Mouse (Mus musculus): ENCODE measurements around the gene Tm4sf20. TPM values are rescaled to one million over a fixed set of nuclear protein-coding genes. Genes with fewer than 3 reads are reported as not detected.

Tm4sf20 gene
- polyA plus RNA-seq, 1 experiment from 2014 or later, result not detected

DNA sequence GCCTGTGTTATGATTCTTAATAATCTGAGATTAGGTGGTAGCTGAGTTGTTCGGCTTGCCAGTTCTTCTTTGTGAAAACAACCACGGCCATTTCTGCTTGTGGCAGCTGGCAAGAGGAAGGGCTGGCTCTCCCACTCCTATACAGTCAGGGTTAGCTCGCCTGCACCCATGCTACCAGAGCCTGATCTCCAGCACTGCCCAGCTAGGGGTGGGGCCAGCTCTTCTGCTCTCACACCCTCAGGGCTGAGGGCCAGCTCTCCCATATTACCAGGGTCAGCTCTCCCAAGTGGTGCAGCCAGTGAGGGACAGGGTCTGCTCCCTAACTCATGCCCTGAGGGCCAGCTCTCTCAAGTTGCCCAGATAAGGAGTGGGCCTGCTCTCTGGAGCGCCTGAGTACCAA, 4.2 kb upstream of the Tm4sf20 start:
- Histone ChIP-seq H3K36me3 (no peaks in the 10 kb centered on the region), H3K4me3 (no peak overlapping the region), H3K4me1 (no peaks in the 10 kb centered on the region), H3K9me3 (replicated peaks) (no peaks in the 10 kb centered on the region), H3K27ac (no peak overlapping the region), H3K27me3 (ENCODE audit: low read depth, poor library complexity, severe bottlenecking) (no peaks in the 10 kb centered on the region)
- 85% methylated on average over 4 of the region's 4 CpGs for WGBS
- no peak for DNase-seq (ENCODE audit: low spot score)

DNA sequence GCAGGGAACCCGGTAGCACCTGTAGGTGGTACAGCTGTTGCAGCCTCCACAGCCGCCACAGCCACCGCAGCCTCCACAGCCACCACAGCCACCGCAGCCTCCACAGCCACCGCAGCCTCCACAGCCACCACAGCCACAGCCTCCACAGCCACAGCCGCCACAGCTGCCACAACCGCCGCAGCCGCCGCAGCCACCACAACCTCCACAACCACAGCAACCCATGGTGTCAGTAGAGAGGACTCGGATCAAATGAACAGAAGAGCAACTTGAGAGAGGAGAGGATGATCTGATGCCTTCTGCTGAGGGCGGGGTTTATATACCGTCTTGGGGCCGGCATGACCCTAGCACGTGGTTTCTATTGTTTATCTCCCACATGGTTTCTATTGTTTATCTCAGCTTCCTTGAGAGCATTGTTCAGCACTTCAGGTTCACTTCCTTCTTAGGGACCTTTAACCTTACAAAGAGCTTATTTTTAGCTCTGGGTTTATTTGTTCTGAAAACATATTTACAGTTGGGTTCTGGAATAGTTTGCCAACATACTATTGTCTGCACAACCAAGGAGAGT, 2.8 kb upstream of the Tm4sf20 start, which contains the start of gene Gm47791:
Gm47791 (minus strand) TSS at position 222 of the 565 bp plus-strand sequence.
- Histone ChIP-seq H3K27me3 (ENCODE audit: low read depth, poor library complexity, severe bottlenecking) (no peaks in the 10 kb centered on the region), H3K36me3 (no peaks in the 10 kb centered on the region), H3K27ac (no peak within 1 kb of the TSS), H3K4me1 (no peaks in the 10 kb centered on the region), H3K9me3 (replicated peaks) (no peaks in the 10 kb centered on the region), H3K4me3 (no peak within 1 kb of the TSS)
- WGBS, result 92% methylated on average over 14 of the region's 15 CpGs
- DNase-seq (ENCODE audit: low spot score), result no peak

DNA sequence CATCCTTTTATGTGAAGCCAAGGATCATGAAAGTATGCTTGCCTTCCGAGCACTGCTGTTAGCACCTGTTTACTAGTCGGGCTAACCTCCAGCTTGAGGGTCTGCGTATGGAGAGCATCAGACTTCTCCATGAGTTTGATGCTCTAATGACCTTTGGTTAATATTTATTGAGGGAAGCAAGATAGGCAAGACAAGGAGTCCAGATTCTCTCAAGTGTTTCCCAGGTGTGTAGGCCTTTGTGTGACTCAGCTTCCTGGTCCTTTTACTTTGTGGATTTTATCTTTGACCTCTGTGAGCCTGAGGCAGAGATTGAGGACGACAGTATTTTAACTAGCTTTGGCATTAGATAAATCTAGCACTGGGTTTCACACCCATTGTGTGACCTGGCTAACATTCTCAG, 1.6 kb downstream of the Tm4sf20 start:
- H3K36me3 ChIP-seq, result peaks cover 8% of the 10 kb centered on the region
- H3K4me3 ChIP-seq, result no peak overlapping the region
- no peak for DNase-seq (ENCODE audit: low spot score)
- H3K9me3 ChIP-seq (replicated peaks), result no peaks in the 10 kb centered on the region
- no peaks in the 10 kb centered on the region for H3K4me1 ChIP-seq
- WGBS, result 81% methylated on average over 4 of the region's 4 CpGs
- H3K27ac ChIP-seq, result no peak overlapping the region
- H3K27me3 ChIP-seq (ENCODE audit: low read depth, poor library complexity, severe bottlenecking), result no peaks in the 10 kb centered on the region

GRCm38 (mm10) chr1:82766227-82766626, 2.0 kb downstream of the Tm4sf20 start:
- Histone ChIP-seq H3K4me1 (no peaks in the 10 kb centered on the region), H3K27ac (no peak overlapping the region), H3K36me3 (peaks cover 10% of the 10 kb centered on the region), H3K27me3 (ENCODE audit: low read depth, poor library complexity, severe bottlenecking) (no peaks in the 10 kb centered on the region), H3K4me3 (no peak overlapping the region), H3K9me3 (replicated peaks) (no peaks in the 10 kb centered on the region)
- DNase-seq (ENCODE audit: low spot score), result no peak
- WGBS, result 78% methylated on average over 1 of the region's 1 CpGs

DNA sequence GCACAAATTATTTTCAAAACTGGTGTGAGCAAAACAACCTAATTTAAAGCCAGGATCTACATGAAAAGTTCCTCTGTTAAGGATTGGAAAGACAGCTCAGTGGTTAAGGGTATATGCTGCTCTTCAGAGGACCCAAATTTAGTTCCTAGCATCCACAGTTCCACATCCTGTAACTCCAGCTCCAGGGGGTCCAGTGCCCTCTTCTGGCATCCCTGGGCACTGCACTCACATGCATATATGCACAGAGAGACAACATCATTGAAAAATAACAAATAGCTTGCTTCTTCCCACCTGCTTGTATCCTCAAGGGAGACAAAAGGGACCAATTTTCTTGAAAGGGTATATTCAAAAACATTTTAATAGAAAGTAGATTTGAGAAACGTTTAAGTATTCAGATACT, 6.0 kb downstream of the Tm4sf20 start:
- Histone ChIP-seq H3K4me1 (no peaks in the 10 kb centered on the region), H3K9me3 (replicated peaks) (no peaks in the 10 kb centered on the region), H3K27ac (no peak overlapping the region), H3K27me3 (ENCODE audit: low read depth, poor library complexity, severe bottlenecking) (no peaks in the 10 kb centered on the region), H3K36me3 (peaks cover 17% of the 10 kb centered on the region), H3K4me3 (no peak overlapping the region)
- no peak for DNase-seq (ENCODE audit: low spot score)
- WGBS, result 62% methylated on average over 1 of the region's 1 CpGs

- Histone ChIP-seq H3K36me3 (peaks cover 17% of the 10 kb centered on the region), H3K27ac (no peak overlapping the region), H3K27me3 (ENCODE audit: low read depth, poor library complexity, severe bottlenecking) (no peaks in the 10 kb centered on the region), H3K9me3 (replicated peaks) (no peaks in the 10 kb centered on the region), H3K4me3 (no peak overlapping the region), H3K4me1 (no peaks in the 10 kb centered on the region)
- 91% methylated on average over 8 of the region's 8 CpGs for WGBS
- no peak for DNase-seq (ENCODE audit: low spot score)
Observed at GRCm38 (mm10) chr1:82761454-82762169, 6.6 kb downstream of the Tm4sf20 start.

DNA sequence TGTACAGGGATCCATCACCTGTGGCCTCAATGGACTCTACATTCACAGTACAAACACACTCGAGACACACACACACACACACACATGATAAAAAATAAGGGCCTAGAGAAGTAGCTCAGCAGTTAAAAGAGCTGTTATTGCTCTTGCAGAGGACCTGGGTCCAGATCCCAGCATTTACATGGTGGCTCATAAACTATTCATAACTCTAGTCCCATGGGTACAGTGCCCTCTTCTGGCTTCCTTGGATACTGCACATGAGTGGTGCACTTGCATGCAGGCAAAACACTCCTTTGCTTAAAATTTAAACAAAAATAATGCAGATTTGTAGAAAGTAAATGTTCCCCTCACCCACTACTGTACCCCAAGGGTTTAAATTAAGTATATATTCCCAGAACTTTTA, 8.7 kb downstream of the Tm4sf20 start:
- Histone ChIP-seq H3K4me1 (no peaks in the 10 kb centered on the region), H3K4me3 (no peak overlapping the region)
- DNase-seq (ENCODE audit: low spot score), result no peak

GRCm38 (mm10) chr1:82747714-82748452, 20.4 kb downstream of the Tm4sf20 start:
- H3K27ac ChIP-seq, result no peak overlapping the region
- H3K36me3 ChIP-seq, result peaks cover 48% of the 10 kb centered on the region
- WGBS, result 91% methylated on average over 2 of the region's 2 CpGs
- H3K4me3 ChIP-seq, result no peak overlapping the region
- no peak for DNase-seq (ENCODE audit: low spot score)
- H3K9me3 ChIP-seq (replicated peaks), result no peaks in the 10 kb centered on the region
- no peaks in the 10 kb centered on the region; the same call in 1 of the 2 replicates for H3K4me1 ChIP-seq
- H3K27me3 ChIP-seq (ENCODE audit: low read depth, poor library complexity, severe bottlenecking), result no peaks in the 10 kb centered on the region

More for the DNA sequence above, 8.7 kb downstream of the Tm4sf20 start:
- Histone ChIP-seq H3K27ac (no peak overlapping the region), H3K36me3 (peaks cover 36% of the 10 kb centered on the region), H3K9me3 (replicated peaks) (no peaks in the 10 kb centered on the region), H3K27me3 (ENCODE audit: low read depth, poor library complexity, severe bottlenecking) (no peaks in the 10 kb centered on the region)
- 95% methylated on average over 1 of the region's 1 CpGs for WGBS

DNA sequence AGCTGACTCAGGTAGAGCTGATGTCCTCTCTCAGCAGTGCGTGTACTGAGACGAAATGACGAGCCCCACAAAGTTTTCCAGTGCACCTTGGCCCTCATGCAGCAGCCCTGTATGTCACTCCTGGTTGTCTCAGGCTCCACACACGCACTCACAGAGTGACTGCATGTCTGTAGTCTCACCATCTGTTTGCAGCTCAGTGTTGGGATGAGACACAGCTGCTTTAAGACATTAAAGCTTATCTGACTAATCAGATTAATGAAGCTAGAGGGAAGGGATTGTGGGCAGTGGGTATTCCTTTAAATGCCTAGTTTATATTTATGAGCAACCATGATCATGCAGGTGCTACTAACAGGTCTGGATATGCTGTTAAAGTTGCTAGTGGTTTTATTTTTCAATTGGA, 21.9 kb downstream of the Tm4sf20 start:
- Histone ChIP-seq H3K36me3 (peaks cover 47% of the 10 kb centered on the region), H3K4me3 (no peak overlapping the region), H3K27ac (no peak overlapping the region), H3K9me3 (replicated peaks) (no peaks in the 10 kb centered on the region), H3K4me1 (no peaks in the 10 kb centered on the region; the same call in 1 of the 2 replicates), H3K27me3 (ENCODE audit: low read depth, poor library complexity, severe bottlenecking) (no peaks in the 10 kb centered on the region)
- no peak for DNase-seq (ENCODE audit: low spot score)
- 81% methylated on average over 4 of the region's 4 CpGs for WGBS

DNA sequence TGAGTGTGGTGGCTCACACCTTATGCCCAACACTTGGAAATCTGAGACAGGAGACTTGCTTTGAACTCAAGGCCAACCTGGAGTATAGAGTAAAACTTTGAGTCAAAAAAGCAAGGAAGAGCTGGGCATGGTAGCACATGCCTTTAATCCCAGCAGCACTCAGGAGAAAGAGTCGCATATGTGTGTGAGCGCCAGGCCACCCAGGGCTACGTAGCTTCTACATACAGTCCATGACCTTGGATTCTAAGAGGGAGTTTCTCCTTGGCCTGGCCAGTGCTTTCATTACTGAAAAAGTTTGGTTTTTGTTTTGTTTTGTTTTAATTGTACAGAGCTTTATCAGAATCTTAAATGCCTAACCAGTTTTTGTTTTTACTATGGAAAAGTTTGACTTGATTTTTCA, 24.3 kb downstream of the Tm4sf20 start:
- H3K27ac ChIP-seq, result no peak overlapping the region
- DNase-seq (ENCODE audit: low spot score), result no peak
- 97% methylated on average over 3 of the region's 3 CpGs for WGBS

GRCm38 (mm10) chr1:82741539-82741938, 26.7 kb downstream of the Tm4sf20 start:
- peaks cover 52% of the 10 kb centered on the region for H3K36me3 ChIP-seq
- no peaks in the 10 kb centered on the region; the same call in 1 of the 2 replicates for H3K4me1 ChIP-seq
- H3K27ac ChIP-seq, result no peak overlapping the region
- DNase-seq (ENCODE audit: low spot score), result no peak
- H3K27me3 ChIP-seq (ENCODE audit: low read depth, poor library complexity, severe bottlenecking), result no peaks in the 10 kb centered on the region
- no peaks in the 10 kb centered on the region for H3K9me3 ChIP-seq (replicated peaks)
- H3K4me3 ChIP-seq, result no peak overlapping the region
- 87% methylated on average over 7 of the region's 7 CpGs for WGBS

More for the DNA sequence above, 24.3 kb downstream of the Tm4sf20 start:
- no peak overlapping the region for H3K4me3 ChIP-seq
- peaks cover 42% of the 10 kb centered on the region for H3K36me3 ChIP-seq
- no peaks in the 10 kb centered on the region; the same call in 1 of the 2 replicates for H3K4me1 ChIP-seq
- H3K9me3 ChIP-seq (replicated peaks), result no peaks in the 10 kb centered on the region
- H3K27me3 ChIP-seq (ENCODE audit: low read depth, poor library complexity, severe bottlenecking), result no peaks in the 10 kb centered on the region

- no peaks in the 10 kb centered on the region for H3K4me1 ChIP-seq
- H3K9me3 ChIP-seq (replicated peaks), result no peaks in the 10 kb centered on the region
- 97% methylated on average over 1 of the region's 1 CpGs for WGBS
- H3K27ac ChIP-seq, result no peak overlapping the region
- H3K27me3 ChIP-seq (ENCODE audit: low read depth, poor library complexity, severe bottlenecking), result no peaks in the 10 kb centered on the region
- no peak overlapping the region for H3K4me3 ChIP-seq
- DNase-seq (ENCODE audit: low spot score), result no peak
- H3K36me3 ChIP-seq, result peaks cover 79% of the 10 kb centered on the region
Observed at GRCm38 (mm10) chr1:82738066-82738465, 30.2 kb downstream of the Tm4sf20 start.

DNA sequence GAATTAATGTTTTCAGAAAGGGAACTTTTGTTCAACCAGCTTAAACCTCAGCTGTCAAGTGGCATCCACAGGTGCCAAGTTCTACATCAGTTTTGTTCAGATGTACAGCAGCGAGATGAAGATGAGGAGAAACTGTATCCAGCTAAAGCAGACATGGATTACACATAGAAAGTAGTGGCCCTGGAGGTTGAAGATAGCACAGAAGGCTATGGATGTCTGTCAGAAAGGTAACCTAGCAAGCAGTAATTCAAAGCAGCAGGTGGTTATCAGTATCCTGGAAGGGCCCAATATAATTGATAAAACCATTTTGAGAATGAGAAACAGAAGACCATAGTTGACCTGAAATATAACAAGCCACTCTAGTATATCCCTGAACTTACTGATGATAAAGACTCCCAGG, 34.9 kb downstream of the Tm4sf20 start:
- no peak overlapping the region for H3K4me3 ChIP-seq
- WGBS, result 89% methylated on average over 1 of the region's 1 CpGs
- H3K36me3 ChIP-seq, result peaks cover 98% of the 10 kb centered on the region
- no peak overlapping the region for H3K27ac ChIP-seq
- H3K4me1 ChIP-seq, result no peaks in the 10 kb centered on the region
- no peak for DNase-seq (ENCODE audit: low spot score)
- no peaks in the 10 kb centered on the region for H3K9me3 ChIP-seq (replicated peaks)
- no peaks in the 10 kb centered on the region for H3K27me3 ChIP-seq (ENCODE audit: low read depth, poor library complexity, severe bottlenecking)
